Mouse (Mus musculus) large intestine, adult 2 months (tissue): ENCODE measurements around the gene Bcar3. TPM values are rescaled to one million over a fixed set of nuclear protein-coding genes. Genes with fewer than 3 reads are reported as not detected.

ENCODE experiments used
- DNase-seq: peaks from one replicate; pipeline ENCODE4 v3.0.0-alpha.2; 2012; ENCODE audit warnings: low read depth, low spot score
- WGBS: fragments of 180-500 bp; shearing (Covaris S2); methylation state at CpG from one replicate; pipeline ENCODE4 v1.1.7; 2018; 5-methylcytosine and 5-hydroxymethylcytosine counted together
- polyA plus RNA-seq: library from polyadenylated mRNA; depleted of rRNA; stranded (reverse); fragments of >200 nt; gene quantifications from 2 replicates; pipeline ENCODE4 v1.2.3, GENCODE M21; 2012

Bcar3 gene
- polyA plus RNA-seq, 1 experiment, result 50.9 TPM

DNA sequence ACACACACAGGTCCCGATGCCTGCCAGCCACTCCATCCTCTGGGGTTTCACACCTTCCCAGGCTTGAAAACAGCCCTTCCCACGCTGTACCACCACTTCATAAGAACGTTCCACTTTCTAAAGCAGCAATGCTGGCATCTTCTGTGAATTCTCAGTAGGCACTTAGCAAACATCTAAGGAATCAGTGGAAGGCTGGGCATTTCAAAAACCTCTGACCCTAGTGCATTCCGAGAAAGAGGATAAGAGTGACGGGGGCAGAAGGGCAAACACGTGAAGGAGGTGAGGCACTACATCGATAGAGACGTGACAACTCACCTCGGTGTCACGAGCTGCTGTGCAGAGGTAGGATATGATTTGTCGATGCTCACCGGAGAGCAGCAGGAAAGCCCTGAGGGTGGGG lies 36.5 kb downstream of the Bcar3 start:
- 52% methylated on average over 12 of the region's 12 CpGs for WGBS
- DNase-seq, result no peak

DNA sequence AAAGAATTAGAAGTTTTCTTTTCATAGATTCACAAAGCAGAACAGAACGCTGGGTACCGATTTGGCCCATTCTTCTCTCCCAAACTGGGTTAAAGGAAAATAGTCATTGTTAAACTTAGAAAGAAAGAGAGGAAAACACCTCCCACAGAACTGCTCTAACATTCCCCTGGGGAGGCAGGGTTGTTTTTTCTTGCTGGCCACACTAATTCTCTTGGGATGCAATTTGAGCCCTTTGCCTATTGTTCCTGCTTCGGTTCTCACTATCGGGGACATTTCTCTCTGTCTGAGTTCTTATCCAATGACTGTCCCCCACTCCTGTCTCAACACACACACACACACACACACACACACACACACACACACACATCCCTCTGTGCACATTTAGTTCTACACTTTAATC lies 39.6 kb downstream of the Bcar3 start:
- 55% methylated on average over 4 of the region's 4 CpGs for WGBS
- DNase-seq, result no peak

DNA sequence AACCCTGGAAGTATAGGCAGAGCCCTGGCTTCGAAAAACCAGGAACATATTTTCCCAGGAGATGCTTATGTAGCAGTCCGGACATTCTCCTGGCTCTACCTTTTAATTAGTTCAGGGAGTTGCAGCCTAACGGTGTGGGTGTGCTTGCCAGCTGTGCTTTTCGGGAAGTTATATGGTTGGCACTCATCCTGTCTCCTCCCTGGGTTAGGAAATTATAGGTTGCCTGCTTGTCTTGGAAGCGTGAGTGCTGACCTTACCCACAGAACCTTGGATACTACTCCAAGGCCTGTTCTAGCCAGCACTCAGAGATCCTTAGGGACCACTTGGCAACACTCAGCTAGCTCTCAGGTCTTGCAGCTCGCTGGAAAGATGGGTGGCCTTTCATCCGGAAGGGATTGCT lies 40.0 kb downstream of the Bcar3 start:
- 32% methylated on average over 7 of the region's 7 CpGs for WGBS
- DNase-seq, result no peak

DNA sequence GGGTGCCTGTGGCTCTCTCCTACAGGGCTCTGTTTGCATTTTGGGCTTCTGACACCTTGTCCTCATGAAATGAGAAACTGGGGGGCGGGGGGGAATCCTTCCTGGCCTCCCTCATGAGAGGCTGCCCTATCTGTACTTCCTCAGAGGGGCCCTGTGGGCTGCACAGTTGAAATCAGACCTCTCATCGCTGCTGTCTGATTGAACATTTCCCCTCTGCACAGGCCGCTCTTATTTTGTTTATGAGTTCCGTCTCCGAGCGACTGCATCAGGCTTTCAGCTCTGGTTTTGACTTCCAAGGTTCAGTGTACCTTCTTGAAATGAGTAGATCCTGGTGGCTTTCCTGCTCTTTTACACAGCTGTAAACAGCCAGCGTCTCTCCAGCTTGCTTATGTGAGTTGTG lies 40.4 kb downstream of the Bcar3 start:
- no peak for DNase-seq
- 64% methylated on average over 7 of the region's 7 CpGs for WGBS

DNA sequence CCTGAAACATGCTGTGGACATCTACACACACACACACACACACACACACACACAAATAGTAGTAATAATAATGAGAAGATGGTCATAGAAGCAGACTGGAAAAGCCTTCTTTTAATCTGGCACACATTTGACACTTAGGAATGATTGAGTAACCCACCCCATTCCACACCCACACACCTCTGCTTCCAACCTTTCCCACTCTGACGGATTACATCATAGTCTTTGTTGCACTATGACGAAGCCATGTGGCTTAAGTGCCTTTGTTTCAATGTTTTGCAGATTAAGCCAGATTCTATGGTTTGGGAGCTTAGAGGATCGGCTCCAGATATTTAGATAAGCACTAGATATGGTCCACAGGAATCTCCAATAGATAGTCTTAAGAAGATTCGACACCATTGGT lies 42.1 kb downstream of the Bcar3 start:
- DNase-seq, result no peak
- 84% methylated on average over 4 of the region's 4 CpGs for WGBS

DNA sequence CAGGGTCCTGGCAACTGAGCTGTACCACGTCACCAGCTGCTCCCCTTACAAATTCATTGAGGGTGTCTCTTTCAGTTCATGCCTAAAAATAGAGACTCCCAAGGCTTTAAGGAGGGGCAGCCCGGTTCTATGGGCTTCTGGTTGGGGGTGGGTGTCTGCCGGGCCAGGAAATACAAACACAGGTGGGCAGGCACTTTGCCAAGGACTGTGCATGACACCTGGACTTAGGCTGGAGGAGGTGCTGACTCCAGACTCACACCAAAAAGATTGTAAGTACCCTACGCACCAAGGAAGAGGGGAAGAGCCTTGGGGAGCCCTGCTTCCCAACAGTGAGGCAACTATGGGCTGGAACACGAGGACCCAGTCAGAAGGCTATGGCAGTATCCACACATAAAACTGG lies 44.1 kb downstream of the Bcar3 start:
- WGBS, result 38% methylated on average over 5 of the region's 5 CpGs

GRCm38 (mm10) chr3:122338897-122339296 lies 45.0 kb downstream of the Bcar3 start:
- 84% methylated on average over 7 of the region's 7 CpGs for WGBS
- DNase-seq, result no peak

More for the DNA sequence above, 44.1 kb downstream of the Bcar3 start:
- no peak for DNase-seq

DNA sequence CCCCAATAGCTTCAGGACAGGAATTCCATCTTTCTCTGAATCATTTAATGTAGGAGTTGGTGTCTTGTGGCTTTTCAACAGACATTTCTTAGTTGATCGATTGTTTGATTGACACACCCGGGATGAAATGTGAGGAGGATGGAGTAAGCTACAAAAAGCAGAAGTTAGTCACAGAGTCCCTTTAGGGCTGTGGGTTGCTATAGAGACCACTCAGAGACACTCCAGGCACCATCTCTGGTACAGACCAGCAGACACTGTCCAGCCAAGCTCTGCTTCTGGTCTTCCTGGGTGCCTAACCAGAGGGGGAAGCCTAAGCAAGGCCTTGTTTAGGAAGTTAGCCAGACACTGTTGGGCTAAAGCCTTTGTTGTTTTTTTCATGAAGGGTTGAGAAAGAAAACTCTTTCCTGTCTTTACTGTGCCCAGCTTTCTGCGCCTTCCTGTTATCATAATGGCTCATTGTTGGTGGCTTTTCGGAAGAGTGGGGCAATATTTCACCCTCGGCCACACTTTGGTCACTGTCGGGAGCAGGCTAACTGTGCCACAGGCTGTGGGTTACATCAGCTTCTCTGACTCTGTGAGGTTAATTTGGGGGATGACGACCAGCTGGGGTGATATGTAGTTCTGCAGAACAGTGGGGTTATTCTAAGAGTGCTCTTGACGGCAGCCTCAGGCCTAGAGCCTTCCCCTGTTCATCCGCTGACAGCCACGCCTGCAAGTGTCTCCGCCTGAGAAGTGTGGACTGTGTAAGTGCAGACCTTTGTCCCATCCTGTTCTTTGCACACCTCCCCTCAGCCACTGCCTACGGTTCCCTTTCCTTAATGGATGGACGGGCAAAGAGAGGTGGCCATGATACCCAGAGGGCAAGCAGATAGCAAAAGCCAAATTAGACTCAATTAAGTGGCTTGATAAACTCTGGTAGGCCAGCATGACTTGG lies 46.5 kb downstream of the Bcar3 start:
- 59% methylated on average over 13 of the region's 13 CpGs for WGBS
- DNase-seq, result no peak

DNA sequence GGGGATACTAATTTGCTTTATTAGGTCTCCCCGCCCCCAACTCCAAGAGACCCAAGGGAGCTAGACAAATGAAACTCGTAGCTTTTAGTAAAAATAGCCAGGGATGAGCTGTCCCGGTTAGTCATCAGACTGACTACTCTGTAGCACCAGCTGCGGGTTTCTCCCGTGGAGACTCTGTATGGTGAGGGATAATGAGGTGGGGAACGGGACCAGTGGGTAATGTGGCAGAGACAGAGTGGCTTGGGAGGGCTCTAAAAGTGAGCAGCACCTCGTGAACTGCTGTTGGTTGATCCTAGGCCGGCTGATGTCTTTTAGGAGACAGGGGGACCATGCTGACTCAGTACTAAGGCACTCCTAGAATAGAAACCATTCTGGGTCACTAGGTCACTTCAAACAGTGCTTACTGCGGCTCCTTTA lies 49.5 kb downstream of the Bcar3 start:
- WGBS, result 63% methylated on average over 9 of the region's 9 CpGs

GRCm38 (mm10) chr3:122344350-122344749 lies 50.4 kb downstream of the Bcar3 start:
- WGBS, result 80% methylated on average over 5 of the region's 5 CpGs
- no peak for DNase-seq

More for the DNA sequence above, 49.5 kb downstream of the Bcar3 start:
- no peak for DNase-seq

- 45% methylated on average over 1 of the region's 1 CpGs for WGBS
- DNase-seq, result no peak
Measured at GRCm38 (mm10) chr3:122345977-122346472, 52.1 kb downstream of the Bcar3 start.

DNA sequence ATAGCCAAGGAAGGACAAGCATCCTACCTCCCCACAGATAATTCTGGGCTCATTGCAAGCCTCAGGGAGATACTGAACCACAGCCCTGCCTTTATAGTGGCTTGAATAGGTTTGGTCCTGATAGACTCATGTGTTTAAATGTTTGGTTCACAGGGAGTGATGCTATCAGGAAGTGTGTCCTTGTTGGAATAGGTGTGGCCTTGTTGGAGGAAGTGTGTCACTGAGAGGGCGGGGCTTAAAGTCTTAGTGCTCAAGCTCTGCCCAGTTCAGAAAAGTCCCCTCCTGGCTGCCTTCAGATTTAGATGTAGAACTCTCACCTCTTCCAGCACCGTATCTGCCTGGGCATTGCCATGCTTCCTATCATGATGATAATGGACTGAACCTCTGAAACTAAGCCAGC lies 52.7 kb downstream of the Bcar3 start:
- DNase-seq, result no peak
- 96% methylated on average over 2 of the region's 2 CpGs for WGBS

GRCm38 (mm10) chr3:122348677-122349076 lies 54.7 kb downstream of the Bcar3 start:
- WGBS, result 57% methylated on average over 5 of the region's 5 CpGs

DNA sequence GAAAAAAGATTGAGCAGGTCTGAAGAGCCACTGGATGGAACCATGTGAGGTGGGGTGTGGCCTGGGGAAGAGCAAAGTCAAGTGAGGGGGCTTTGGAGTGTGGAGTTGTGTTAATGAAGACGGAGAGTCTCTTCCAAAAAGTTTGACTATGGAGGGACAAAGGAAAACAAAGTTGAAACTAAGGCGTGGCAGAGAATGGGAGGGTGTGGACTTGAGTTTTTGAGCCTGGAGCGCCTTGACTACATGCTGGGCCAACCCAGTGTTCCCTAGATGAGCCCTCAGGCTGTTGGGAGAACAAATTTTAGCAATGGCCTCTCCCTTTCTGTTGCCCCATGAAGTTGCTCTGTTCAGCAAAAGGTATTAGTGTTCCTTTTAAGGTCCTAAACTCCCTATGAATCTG lies 58.9 kb downstream of the Bcar3 start:
- DNase-seq, result no peak
- WGBS, result 58% methylated on average over 3 of the region's 3 CpGs

More at GRCm38 (mm10) chr3:122348677-122349076, 54.7 kb downstream of the Bcar3 start:
- no peak for DNase-seq

DNA sequence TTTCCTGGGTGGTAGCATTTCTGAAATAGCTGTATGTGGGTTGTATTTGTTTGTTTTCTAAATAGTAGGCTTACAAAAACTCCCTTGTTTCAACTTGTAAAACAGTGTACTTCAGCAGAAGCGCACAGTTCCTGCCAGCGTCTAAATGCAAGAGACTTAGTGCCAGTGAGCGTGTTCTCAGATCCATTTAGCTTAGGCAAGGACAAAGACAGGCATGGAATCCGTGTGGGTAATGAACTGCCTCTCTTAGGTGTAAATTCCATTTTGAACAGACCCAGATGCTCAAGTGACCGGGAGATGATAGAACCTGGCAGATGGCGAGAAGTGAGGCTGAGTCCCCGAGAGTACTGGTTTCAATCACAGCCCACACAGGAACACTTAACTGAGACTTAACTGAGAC lies 65.5 kb downstream of the Bcar3 start:
- WGBS, result 81% methylated on average over 7 of the region's 7 CpGs
- no peak for DNase-seq

GRCm38 (mm10) chr3:122359954-122360353 lies 66.0 kb downstream of the Bcar3 start:
- DNase-seq, result no peak
- WGBS, result 93% methylated on average over 9 of the region's 9 CpGs

GRCm38 (mm10) chr3:122360721-122361138 lies 66.8 kb downstream of the Bcar3 start:
- WGBS, result 69% methylated on average over 5 of the region's 5 CpGs
- no peak for DNase-seq

DNA sequence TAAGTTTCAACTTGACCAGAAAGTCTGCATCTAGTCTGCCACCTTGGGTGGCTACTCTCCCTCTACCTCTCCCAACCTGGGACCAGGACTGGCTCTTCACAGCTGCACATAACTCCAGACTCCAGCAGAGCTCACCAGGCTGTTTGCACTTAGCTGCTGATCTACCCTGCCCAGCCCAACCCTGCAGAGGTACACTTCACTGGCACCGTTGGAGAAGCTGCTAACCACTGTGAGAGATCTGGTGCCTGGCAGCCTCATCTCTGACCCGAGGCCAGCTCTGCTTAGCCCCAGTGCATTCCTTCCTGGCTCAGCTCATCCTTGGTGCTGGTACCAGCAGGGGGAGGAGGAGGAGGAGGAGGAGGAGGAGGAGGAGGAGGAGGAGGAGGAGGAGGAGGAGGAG lies 68.8 kb downstream of the Bcar3 start:
- 14% methylated on average over 2 of the region's 2 CpGs for WGBS
- no peak for DNase-seq

GRCm38 (mm10) chr3:122364565-122364964 lies 70.6 kb downstream of the Bcar3 start:
- no peak for DNase-seq
- WGBS, result 71% methylated on average over 3 of the region's 3 CpGs

DNA sequence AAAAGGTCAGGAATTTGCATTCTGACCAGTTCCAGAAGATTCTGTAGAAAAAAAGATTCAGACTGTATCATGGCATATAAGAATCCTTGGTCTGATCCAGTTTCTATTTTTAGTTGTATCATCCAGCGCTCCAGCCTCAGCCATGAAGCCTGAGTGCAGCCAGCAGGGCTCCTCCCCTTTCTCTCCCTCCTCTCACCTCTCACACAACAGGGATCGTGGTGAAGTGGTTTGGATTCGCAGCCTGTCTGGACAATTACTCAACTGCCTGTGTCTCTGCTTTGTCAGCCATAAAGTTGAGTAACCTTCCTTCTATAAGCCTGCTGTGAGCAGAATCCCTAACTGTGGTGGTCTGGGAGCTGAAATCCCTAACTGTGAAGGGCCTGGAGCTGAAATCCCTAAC lies 71.4 kb downstream of the Bcar3 start:
- 31% methylated on average over 3 of the region's 3 CpGs for WGBS
- no peak for DNase-seq

DNA sequence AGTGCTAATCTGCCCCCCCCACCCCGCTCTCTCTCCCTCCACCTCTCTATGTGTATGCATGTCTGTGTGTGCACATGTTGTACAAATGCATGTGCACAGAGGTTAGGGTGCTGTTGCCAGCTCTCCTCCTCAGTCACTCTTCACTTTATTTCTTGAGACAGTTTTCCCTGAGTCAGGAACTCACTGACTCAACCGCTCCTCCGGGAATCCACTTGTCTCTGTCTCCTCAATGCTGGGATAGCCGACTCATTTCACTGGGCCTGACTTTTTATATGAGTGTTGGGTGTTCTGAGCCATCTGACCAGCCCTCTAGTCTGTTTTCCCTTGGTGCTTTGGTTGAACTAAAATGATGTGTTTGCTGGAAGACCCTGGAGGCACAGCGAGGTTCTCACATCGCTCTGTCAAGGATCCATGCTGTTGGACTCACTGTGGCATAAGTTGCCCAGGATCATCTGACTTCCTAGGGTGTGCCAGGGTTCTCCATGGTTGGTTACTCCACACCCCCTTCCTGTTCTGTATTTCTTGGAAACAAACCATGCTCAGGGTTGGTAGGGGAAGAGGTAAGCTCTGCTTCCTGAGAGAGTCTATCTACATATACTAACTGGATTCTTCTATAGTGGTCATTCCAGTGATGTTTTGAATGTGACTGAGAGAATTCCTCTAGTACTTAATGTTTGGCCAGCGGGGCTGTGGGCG lies 77.9 kb downstream of the Bcar3 start:
- no peak for DNase-seq
- 90% methylated on average over 8 of the region's 8 CpGs for WGBS
